8 mouse cellular contexts compared by ENCODE assay signal in the genomic region with DNA sequence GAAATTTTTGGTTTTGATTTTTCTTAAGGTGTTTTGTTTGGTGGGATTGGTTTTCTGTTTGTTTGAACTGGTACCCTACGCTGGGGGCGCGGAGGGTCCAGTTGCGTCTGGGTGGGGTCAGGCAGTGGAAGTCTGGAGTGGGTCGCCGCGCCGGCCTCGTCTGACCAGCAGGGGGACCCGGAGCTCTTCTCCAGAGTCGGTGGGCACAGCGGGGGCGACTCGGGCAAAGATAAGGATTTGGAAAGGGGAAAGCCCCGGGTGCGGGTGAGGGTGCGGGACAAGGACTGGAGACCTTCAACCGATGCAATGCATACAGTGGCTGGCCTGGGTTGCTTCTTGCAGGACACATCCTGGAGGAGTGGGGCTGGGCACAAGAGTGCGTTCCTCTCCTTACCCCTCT.
DNase-seq lines count a peak whose midpoint lies in the region; ATAC-seq lines count a peak whose summit lies in the region.

No protein-coding gene starts in this region.

- H3K4me3 ChIP-seq in hindbrain, embryonic 13.5 days = peak overlapping the region; percentile 36
- peak overlapping the region; percentile 55 for H3K4me3 ChIP-seq in midbrain, embryonic 10.5 days

- peak overlapping the region; percentile 51; the same call in 1 of the 2 replicates for H3K9ac ChIP-seq in hindbrain, embryonic 13.5 days

- no peak overlapping the region for H3K27ac ChIP-seq in hindbrain, embryonic 13.5 days
- H3K27ac ChIP-seq in midbrain, embryonic 10.5 days (replicated peaks) = no peak overlapping the region

- DNase-seq in adrenal gland, postnatal 10 days = peak; percentile 20
- DNase-seq in adrenal gland, postnatal 25 days = no peak
- peak; percentile 75 for DNase-seq in left cerebral cortex, postnatal 4 days
- no peak for DNase-seq in left cerebral cortex, adult 11 months (ENCODE audit: low spot score)
- DNase-seq in midbrain, embryonic 10.5 days (ENCODE audit: low spot score) = peak; percentile 72
- DNase-seq in lung, adult 18-20 months = no peak

- H3K36me3 ChIP-seq in hindbrain, embryonic 13.5 days = no peaks in the 10 kb centered on the region
- no peaks in the 10 kb centered on the region for H3K36me3 ChIP-seq in midbrain, embryonic 10.5 days

- peak overlapping the region; percentile 65 for H3K4me2 ChIP-seq in hindbrain, embryonic 13.5 days

- intact Hi-C loops in left cerebral cortex, postnatal 4 days (cut with DNase I) = loop anchor here (5.0 to 10.0 kb wide), 2 partner anchors 1521 to 1767 kb away; no protein-coding TSS in a partner anchor

- ATAC-seq in hindbrain, embryonic 13.5 days (ENCODE audit: low FRiP score) = 0 out of 2 replicates have a peak, but pooled peaks have one; percentile 43
- ATAC-seq in inflammation-experienced regulatory T-cells, adult 6 months = no peak

- peaks cover 12% of the 10 kb centered on the region; the same call in 1 of the 2 replicates for H3K27me3 ChIP-seq in hindbrain, embryonic 13.5 days
- peaks cover 50% of the 10 kb centered on the region for H3K27me3 ChIP-seq in midbrain, embryonic 10.5 days (ENCODE audit: low read depth, poor library complexity, severe bottlenecking)

- peaks cover 16% of the 10 kb centered on the region for H3K4me1 ChIP-seq in hindbrain, embryonic 13.5 days (replicated peaks)
- H3K4me1 ChIP-seq in midbrain, embryonic 10.5 days = peaks cover 19% of the 10 kb centered on the region

- WGBS in hindbrain, embryonic 13.5 days = 2% methylated on average over 19 of the region's 19 CpGs
- WGBS in midbrain, embryonic 10.5 days = 6% methylated on average over 19 of the region's 19 CpGs

- no peaks in the 10 kb centered on the region for H3K9me3 ChIP-seq in hindbrain, embryonic 13.5 days
- no peaks in the 10 kb centered on the region for H3K9me3 ChIP-seq in midbrain, embryonic 10.5 days (replicated peaks)

Comparison
In these comparisons a context has a peak if more than half of its experiments do, and no peak if none do; other contexts are left out.
1. DNase-seq: peak in adrenal gland, postnatal 10 days (single experiment), left cerebral cortex, postnatal 4 days (single experiment) and midbrain, embryonic 10.5 days (single experiment); none in adrenal gland, postnatal 25 days (single experiment), left cerebral cortex, adult 11 months (single experiment) and lung, adult 18-20 months (0 of 2).